Mouse (Mus musculus) hindbrain, embryonic 14.5 days (tissue): ENCODE results near the gene Aasdh. TPM values are rescaled to one million over a fixed set of nuclear protein-coding genes. Genes with fewer than 3 reads are reported as not detected.

Experiments used
- ATAC-seq: fragments of 200-750 bp; cut with Nextera tagmentation; 2 replicates; pipeline ENCODE4 v1.8.0; 2017; ENCODE audit warnings: moderate number of reproducible peaks, mild to moderate bottlenecking, moderate TSS enrichment, moderate library complexity; ENCODE audit not compliant: low FRiP score
- DNase-seq: peaks from one replicate; pipeline ENCODE4 v3.0.0-alpha.2; 2015; ENCODE audit warnings: low spot score
- H3K27ac ChIP-seq: fragments of 300-500 bp; sonication (generic); 2 replicates; pipeline ENCODE4 v1.5.1; 2014; ENCODE audit warnings: mild to moderate bottlenecking, moderate library complexity
- H3K27me3 ChIP-seq: fragments of 300-500 bp; sonication (generic); 2 replicates; pipeline ENCODE4 v1.6.1; 2014; ENCODE audit warnings: mild to moderate bottlenecking, low read length, mixed read lengths; ENCODE audit not compliant: control insufficient read depth, insufficient read depth
- H3K36me3 ChIP-seq: fragments of 300-500 bp; sonication (generic); replicated peaks from 2 replicates; pipeline ENCODE4 v1.6.1; 2014; ENCODE audit not compliant: control insufficient read depth, insufficient read depth
- H3K4me1 ChIP-seq: fragments of 300-500 bp; sonication (generic); replicated peaks from 2 replicates; pipeline ENCODE4 v1.6.1; 2014; ENCODE audit warnings: antibody characterized with exemption, low read length, mixed read lengths; ENCODE audit not compliant: control insufficient read depth, insufficient read depth
- H3K4me2 ChIP-seq: fragments of 300-500 bp; sonication (generic); replicated peaks from 2 replicates; pipeline ENCODE4 v1.6.1; 2014; ENCODE audit warnings: mild to moderate bottlenecking, moderate library complexity
- H3K4me3 ChIP-seq: fragments of 300-500 bp; sonication (generic); replicated peaks from 2 replicates; pipeline ENCODE4 v1.5.1; 2014; ENCODE audit warnings: mild to moderate bottlenecking, low read length
- H3K9ac ChIP-seq: fragments of 300-500 bp; sonication (generic); 2 replicates; pipeline ENCODE4 v1.6.1; 2014
- H3K9me3 ChIP-seq: fragments of 300-500 bp; sonication (generic); 2 replicates; pipeline ENCODE4 v1.6.1; 2016; ENCODE audit warnings: low read length; ENCODE audit not compliant: control insufficient read depth
- WGBS: fragments of 180-500 bp; shearing (Covaris S2); extraction: QIAGEN DNeasy Blood & Tissue Kit; methylation state at CpG from one replicate; pipeline ENCODE4 v1.1.7; 2014; 5-methylcytosine and 5-hydroxymethylcytosine counted together
- polyA plus RNA-seq: library from polyadenylated mRNA; unstranded; fragments of >200 nt; fragmentation: Nextera tagmentation; extraction: Ambion mirVana; gene quantifications from 2 replicates; pipeline ENCODE4 v1.2.1, GENCODE M21; 2014

Gene Aasdh
- polyA plus RNA-seq, 1 experiment from 2014 or later: 18.6 TPM

DNA sequence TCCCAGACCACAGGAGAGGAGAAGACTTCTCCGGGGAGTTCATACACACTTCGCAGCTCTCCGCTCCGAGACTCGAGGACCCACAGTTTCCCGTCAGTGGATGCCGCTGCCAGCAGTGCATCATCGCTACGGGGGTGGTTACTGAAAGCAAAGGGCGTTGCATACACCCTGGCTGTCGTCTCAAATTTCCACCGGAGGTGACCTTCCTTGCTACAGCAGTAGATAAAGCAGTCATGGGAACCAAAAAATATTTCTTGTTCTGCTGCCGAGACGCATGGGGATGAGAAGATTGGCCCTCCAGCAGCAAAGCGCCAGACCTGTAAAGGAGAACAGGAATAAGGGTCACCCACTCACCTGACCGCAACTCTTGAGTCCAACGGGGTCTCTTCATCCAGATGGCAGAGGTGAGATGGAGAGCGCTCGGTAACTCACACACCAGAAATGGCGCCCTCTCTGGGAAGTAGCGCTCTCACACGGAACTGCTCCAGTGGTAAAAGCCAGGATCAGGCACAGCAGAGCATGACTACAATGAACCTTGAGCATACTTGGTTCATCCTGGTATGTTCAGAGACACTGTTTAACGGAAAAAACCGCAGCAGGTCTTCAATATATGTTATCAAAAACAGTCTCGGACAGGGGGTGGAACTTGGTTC lies 29.1 kb downstream of the Aasdh start:
- H3K27me3 ChIP-seq: no peaks in the 10 kb centered on the region
- no peak overlapping the region for H3K9ac ChIP-seq
- no peak for ATAC-seq
- DNase-seq: no peak
- 91% methylated on average over 25 of the region's 25 CpGs for WGBS
- no peaks in the 10 kb centered on the region for H3K9me3 ChIP-seq
- H3K36me3 ChIP-seq: peaks cover 64% of the 10 kb centered on the region
- no peak overlapping the region for H3K4me2 ChIP-seq
- H3K27ac ChIP-seq: no peak overlapping the region
- H3K4me3 ChIP-seq: no peak overlapping the region
- H3K4me1 ChIP-seq: no peaks in the 10 kb centered on the region

DNA sequence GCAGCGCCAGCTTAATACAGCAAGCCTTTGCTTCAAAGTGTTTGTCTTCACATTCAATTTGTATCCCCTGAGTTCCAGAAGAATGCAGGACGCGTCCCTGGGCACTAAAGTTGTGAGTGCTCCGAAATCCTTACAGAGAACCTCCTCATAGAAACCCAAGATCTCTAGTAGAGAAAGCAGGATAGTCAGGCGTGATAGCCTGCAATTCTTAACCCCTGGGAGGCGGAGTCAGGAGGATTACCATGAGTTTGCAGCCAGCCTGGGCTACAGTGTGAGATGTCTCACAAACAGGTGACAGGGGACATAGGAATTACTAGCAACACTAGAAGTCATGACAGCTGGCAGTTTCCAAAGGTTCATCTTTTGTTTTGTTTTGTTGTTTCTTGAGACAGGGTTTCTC lies 35.8 kb downstream of the Aasdh start:
- DNase-seq (no peak), ATAC-seq (no peak)
- H3K36me3 ChIP-seq: peaks cover 79% of the 10 kb centered on the region
- 60% methylated on average over 6 of the region's 6 CpGs for WGBS
- no peaks in the 10 kb centered on the region for H3K9me3 ChIP-seq
- no peaks in the 10 kb centered on the region for H3K27me3 ChIP-seq
- H3K9ac ChIP-seq: no peak overlapping the region
- H3K4me3 ChIP-seq: no peak overlapping the region
- peak overlapping the region; percentile 39 for H3K4me2 ChIP-seq
- H3K4me1 ChIP-seq: no peaks in the 10 kb centered on the region
- no peak overlapping the region for H3K27ac ChIP-seq

DNA sequence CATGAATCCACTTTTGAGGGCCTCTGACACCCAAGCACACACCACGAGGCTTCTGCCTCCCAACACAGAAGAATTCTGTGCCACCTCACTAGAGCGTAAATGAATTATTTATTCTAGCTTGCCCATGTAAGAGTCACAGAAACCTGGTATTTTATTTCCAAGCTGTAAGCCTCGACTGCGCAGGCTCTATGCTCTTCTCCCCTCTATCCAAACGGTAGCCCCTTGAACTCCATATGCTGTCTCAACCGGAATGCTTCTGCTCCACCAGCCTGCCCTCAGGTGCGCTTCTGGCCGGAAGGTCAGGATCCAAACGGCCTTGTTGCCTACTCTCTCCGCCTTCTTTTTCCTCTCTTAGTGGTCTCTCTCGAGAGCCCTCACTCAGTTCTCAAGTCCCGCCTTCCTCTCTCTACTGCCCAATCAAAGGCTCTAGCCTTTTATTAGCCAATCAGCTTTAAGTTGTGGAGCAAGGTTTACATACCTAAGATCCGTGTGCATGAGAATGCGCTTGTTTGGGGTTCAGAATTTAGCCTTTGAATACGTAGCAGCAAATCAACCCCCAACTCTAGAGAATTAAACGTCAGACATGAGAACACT lies 36.5 kb downstream of the Aasdh start:
- DNase-seq (peak; percentile 60), ATAC-seq (peak; percentile 70; the same call in 1 of the 2 replicates)
- H3K4me3 ChIP-seq: 0 out of 2 replicates have a peak overlapping the region, but pooled peaks have one; percentile 8
- H3K4me2 ChIP-seq: peak overlapping the region; percentile 39
- no peak overlapping the region for H3K27ac ChIP-seq
- no peaks in the 10 kb centered on the region for H3K9me3 ChIP-seq
- H3K27me3 ChIP-seq: no peaks in the 10 kb centered on the region
- 31% methylated on average over 16 of the region's 16 CpGs for WGBS
- H3K36me3 ChIP-seq: peaks cover 71% of the 10 kb centered on the region
- no peaks in the 10 kb centered on the region for H3K4me1 ChIP-seq
- H3K9ac ChIP-seq: no peak overlapping the region

DNA sequence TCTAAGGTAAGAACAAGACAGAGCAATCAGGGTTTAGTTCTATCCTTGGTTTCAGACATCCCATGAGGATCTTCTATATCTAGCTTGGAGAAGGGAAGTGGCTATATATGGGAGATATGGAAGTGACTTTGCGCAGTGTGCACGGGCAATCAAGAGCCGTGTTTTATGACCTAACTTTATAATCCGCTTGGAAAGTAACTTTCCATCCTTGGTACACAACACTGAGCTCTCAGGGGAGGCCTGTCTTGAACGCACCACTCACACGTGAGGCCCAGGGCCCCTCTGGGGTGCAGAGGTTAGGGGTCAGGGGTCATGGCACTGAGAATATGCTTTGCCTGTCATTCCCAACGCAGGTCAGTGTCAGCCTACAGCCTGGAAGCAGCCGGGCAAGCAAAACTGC lies 38.5 kb downstream of the Aasdh start:
- Histone ChIP-seq H3K4me3 (no peak overlapping the region), H3K27ac (no peak overlapping the region), H3K4me2 (no peak overlapping the region), H3K9ac (no peak overlapping the region), H3K9me3 (no peaks in the 10 kb centered on the region), H3K27me3 (no peaks in the 10 kb centered on the region), H3K4me1 (no peaks in the 10 kb centered on the region), H3K36me3 (peaks cover 59% of the 10 kb centered on the region)
- DNase-seq: no peak
- no peak for ATAC-seq
- 72% methylated on average over 8 of the region's 8 CpGs for WGBS

DNA sequence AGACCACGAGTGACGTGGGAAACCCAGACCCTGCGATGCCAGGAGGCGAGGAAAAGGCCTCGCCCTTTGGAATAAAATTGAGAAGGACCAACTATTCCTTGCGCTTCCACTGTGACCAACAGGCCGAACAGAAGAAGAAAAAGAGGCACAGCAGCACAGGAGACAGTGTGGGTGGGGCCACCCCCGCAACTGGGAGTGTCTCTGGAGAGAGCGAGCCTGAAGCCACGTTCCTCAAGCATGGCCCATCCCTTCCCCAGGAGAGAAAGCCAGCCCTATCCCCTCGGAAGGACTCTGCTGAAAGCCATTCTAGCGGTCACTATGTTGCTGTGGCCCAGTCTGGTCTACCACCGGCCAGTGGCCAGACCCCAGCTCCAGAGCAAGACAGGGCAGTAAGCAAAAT lies 46.9 kb downstream of the Aasdh start:
- H3K36me3 ChIP-seq: peaks cover 62% of the 10 kb centered on the region
- H3K27ac ChIP-seq: no peak overlapping the region
- H3K4me3 ChIP-seq: no peak overlapping the region
- H3K9me3 ChIP-seq: no peaks in the 10 kb centered on the region
- WGBS: 76% methylated on average over 13 of the region's 13 CpGs
- ATAC-seq (no peak), DNase-seq (no peak)
- H3K4me2 ChIP-seq: no peak overlapping the region
- H3K9ac ChIP-seq: no peak overlapping the region
- H3K4me1 ChIP-seq: no peaks in the 10 kb centered on the region; the same call in 1 of the 2 replicates
- H3K27me3 ChIP-seq: 0 out of 2 replicates have a peak, but pooled peaks cover 5% of the 10 kb centered on the region

DNA sequence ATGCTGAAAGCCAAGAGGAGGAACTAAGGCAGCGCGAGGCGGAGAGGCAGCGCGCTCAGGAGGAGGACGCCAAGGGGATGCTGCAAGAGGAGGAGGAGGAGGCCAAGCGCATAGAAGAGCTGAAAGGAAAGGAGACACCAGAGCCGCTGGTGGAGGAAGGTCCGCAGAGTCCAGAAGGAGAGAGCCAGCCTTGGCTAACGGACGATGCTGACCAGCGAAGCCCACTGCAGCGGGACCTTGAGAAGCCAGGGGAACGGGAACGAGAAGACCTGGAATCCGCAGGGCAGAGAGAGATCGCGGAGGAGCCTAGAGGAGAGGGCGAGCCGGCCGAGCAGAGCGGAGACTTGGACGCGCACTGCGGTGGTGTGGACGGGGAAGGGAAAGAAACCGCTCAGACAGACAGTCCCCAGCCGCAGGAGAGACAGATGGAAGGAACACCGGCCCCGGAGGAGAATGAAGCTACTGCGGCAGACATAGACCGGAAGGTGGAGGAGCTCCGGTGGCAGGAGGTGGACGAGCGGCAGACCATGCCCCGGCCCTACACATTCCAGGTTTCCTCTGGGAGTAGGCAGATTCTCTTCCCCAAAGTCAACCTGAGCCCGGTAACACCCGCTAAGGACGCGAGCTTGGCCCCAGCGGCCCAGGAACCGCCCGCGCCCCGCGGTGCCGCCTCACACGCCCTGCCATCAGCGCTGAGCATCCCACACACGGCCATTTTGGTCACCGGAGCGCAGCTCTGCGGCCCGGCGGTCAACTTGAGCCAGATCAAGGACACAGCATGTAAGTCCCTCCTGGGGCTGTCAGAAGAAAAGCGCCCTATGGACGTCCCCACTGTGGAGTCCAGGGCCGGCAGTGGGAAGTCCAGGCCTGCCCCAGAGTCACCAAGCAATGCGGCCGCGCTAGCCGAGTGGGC lies 48.0 kb downstream of the Aasdh start:
- WGBS: 23% methylated on average over 62 of the region's 62 CpGs
- H3K9me3 ChIP-seq: no peaks in the 10 kb centered on the region
- DNase-seq: no peak
- peak overlapping the region; percentile 34 for H3K4me2 ChIP-seq
- H3K27ac ChIP-seq: no peak overlapping the region
- H3K4me3 ChIP-seq: peak overlapping the region; percentile 22
- 0 out of 2 replicates have a peak, but pooled peaks cover 5% of the 10 kb centered on the region for H3K27me3 ChIP-seq
- no peaks in the 10 kb centered on the region; the same call in 1 of the 2 replicates for H3K4me1 ChIP-seq
- no peak overlapping the region for H3K9ac ChIP-seq
- ATAC-seq: no peak
- peaks cover 62% of the 10 kb centered on the region for H3K36me3 ChIP-seq

DNA sequence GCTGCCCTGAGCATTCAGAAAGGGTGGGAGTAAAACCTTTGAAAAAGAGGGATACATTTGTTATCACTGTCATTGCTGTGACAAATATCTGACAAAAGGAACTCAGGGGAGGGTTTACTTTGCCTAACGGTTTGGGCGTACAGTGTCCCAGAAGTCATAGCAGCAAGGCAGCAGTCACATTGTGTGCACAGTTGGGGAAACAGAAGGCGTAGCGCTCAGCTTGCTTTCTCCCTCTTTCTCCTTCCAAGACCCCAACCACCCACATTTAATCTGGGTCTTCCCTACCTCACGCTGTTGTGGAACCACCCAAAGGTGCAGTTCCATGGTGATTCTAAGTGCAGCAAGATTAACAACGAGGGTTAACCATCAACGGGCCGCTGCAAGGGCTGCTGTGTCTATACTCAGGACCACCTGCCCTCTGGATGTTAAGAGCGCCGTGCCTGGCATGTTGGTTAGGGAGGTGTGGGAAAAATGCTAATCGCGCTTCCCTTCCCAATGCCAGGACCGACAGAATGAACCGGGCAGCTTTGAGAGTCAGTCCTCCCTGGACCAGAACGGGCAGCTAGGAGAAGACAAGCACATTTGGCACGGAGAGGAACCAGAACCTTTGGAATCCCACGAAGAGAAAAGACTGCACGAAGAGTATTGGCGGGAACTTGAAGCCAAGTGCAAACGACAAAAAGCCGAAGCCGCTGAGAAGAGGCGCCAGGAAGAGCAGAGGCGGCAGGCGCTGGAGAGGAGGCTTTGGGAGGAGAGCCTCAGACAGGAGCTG lies 49.3 kb downstream of the Aasdh start:
- WGBS: 26% methylated on average over 25 of the region's 25 CpGs
- Histone ChIP-seq H3K9ac (0 out of 2 replicates have a peak overlapping the region, but pooled peaks have one; percentile 22), H3K27ac (no peak overlapping the region), H3K4me3 (0 out of 2 replicates have a peak overlapping the region, but pooled peaks have one; percentile 22), H3K36me3 (peaks cover 64% of the 10 kb centered on the region), H3K4me2 (peak overlapping the region; percentile 34; the same call in 1 of the 2 replicates), H3K4me1 (peaks cover 1% of the 10 kb centered on the region), H3K9me3 (no peaks in the 10 kb centered on the region), H3K27me3 (0 out of 2 replicates have a peak, but pooled peaks cover 5% of the 10 kb centered on the region)
- no peak for ATAC-seq
- peak; percentile 43 for DNase-seq

DNA sequence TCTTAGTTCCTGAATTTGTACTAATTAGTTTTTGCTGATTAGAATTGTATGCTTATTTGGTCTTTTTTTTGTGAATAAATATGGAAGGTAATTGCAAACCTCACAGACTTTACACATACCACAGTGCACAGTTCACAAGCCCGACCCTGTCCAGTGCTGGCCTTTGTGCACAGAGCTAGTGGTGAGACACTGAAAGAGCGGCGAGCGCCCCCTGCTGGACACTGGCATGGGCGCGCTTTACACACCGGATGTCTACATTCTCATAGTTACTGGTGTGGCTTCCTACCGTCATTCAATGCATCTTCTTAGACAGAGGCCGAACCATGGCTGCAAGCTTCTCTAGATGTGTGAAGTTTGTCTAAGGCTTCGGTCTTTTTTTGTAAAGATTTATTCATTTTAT lies 51.8 kb downstream of the Aasdh start:
- WGBS: 11% methylated on average over 10 of the region's 10 CpGs
- Histone ChIP-seq H3K9me3 (no peaks in the 10 kb centered on the region), H3K4me1 (peaks cover 7% of the 10 kb centered on the region), H3K9ac (no peak overlapping the region), H3K27ac (no peak overlapping the region), H3K27me3 (0 out of 2 replicates have a peak, but pooled peaks cover 5% of the 10 kb centered on the region), H3K36me3 (peaks cover 45% of the 10 kb centered on the region), H3K4me3 (no peak overlapping the region), H3K4me2 (no peak overlapping the region)
- peak; percentile 85 for ATAC-seq
- peak; percentile 93 for DNase-seq
